In the genomic region with DNA sequence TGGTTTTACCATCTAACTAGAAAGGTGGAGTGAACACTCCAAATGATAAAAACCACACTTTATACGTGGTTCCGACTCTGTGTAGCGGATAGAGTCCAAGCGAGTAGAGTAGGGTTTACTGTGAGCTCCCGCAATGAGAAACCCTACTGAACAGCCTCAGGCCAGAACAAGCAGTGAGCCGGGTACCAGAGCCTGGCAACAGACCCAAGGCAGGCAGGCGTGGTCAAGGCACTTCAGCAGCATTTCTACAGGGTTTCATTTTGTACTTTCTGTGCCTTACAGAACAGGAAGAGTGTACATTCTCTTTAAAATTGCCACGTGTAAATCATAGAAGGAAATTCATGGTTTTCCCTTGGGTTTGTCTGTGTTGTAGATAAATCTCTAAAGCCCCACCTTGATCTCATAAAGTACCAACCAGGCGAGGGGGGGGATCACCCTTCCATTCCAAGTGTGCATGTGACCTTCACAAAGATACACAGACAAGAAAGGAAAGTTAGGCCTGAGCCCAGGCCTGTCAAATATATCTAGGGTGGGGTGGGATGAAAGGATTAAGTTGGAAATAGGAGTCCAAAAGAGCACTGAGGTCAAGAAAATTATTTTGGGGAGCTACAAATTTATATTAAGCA, we compare ENCODE assay signal across 24 mouse cellular contexts. TPM values are rescaled to one million over a fixed set of nuclear protein-coding genes. Genes with fewer than 3 reads are reported as not detected.
DNase-seq lines count a peak whose midpoint lies in the region; ATAC-seq and TF ChIP-seq lines count a peak whose summit lies in the region.
"Had no signal": no experiment of that assay in that cellular context is flagged by ENCODE, and none has a peak within 500 bp of the region (broad histone marks: within the 10 kb centered on the region; RNA-seq: fewer than 3 reads in every experiment).

No protein-coding gene starts in this region.

- H3K9me3 ChIP-seq in lung, embryonic 16.5 days (ENCODE audit: control insufficient read depth, low read length), result no peaks in the 10 kb centered on the region
- no peaks in the 10 kb centered on the region for H3K9me3 ChIP-seq in MEL (replicated peaks; ENCODE audit: insufficient read depth, low read length)
- no peaks in the 10 kb centered on the region for H3K9me3 ChIP-seq in stomach, embryonic 15.5 days
- H3K9me3 ChIP-seq: embryonic facial prominence, embryonic 12.5 days; liver, embryonic 12.5 days had no signal

- H3K36me3 ChIP-seq in lung, embryonic 16.5 days (ENCODE audit: control insufficient read depth, insufficient read depth, low read length), result no peaks in the 10 kb centered on the region
- peaks cover 0 to 28% of the 10 kb centered on the region in 2 experiments; a peak in 2 of 4 replicates for H3K36me3 ChIP-seq in MEL (ENCODE audit: control insufficient read depth in 1 of 2, insufficient read depth in 2 of 2, low read length in 2 of 2)
- no peaks in the 10 kb centered on the region for H3K36me3 ChIP-seq in stomach, embryonic 15.5 days
- H3K36me3 ChIP-seq: embryonic facial prominence, embryonic 12.5 days; hindbrain, embryonic 13.5 days; liver, embryonic 12.5 days; midbrain, embryonic 12.5 days had no signal

- no peak overlapping the region for H3K4me2 ChIP-seq in lung, embryonic 16.5 days (ENCODE audit: low read depth, low read length)
- no peak overlapping the region for H3K4me2 ChIP-seq in stomach, embryonic 15.5 days
- H3K4me2 ChIP-seq: embryonic facial prominence, embryonic 12.5 days; hindbrain, embryonic 13.5 days; liver, embryonic 12.5 days; midbrain, embryonic 12.5 days had no signal

- peaks cover 2% of the 10 kb centered on the region for H3K4me1 ChIP-seq in lung, embryonic 16.5 days (replicated peaks; ENCODE audit: control insufficient read depth, insufficient read depth, low read length)
- peaks cover 6 to 28% of the 10 kb centered on the region in 2 experiments for H3K4me1 ChIP-seq in MEL (ENCODE audit: control insufficient read depth in 1 of 2, insufficient read depth in 2 of 2, low read length in 2 of 2)
- H3K4me1 ChIP-seq in stomach, embryonic 15.5 days, result 0 out of 2 replicates have a peak, but pooled peaks cover 4% of the 10 kb centered on the region
- H3K4me1 ChIP-seq: embryonic facial prominence, embryonic 12.5 days; hindbrain, embryonic 13.5 days; midbrain, embryonic 12.5 days had no signal

- no peak for TF ChIP-seq CTCF in MEL (IDR thresholded peaks at IDR 0.05 in 2 of 3, conservative IDR thresholded peaks at IDR 0.05 in 1 of 3; ENCODE audit: control insufficient read depth in 1 of 3, insufficient read depth in 1 of 3, low read depth in 2 of 3, low read length in 3 of 3, poor library complexity in 1 of 3, severe bottlenecking in 1 of 3)

- TF ChIP-seq POLR2A in MEL (IDR thresholded peaks at IDR 0.05; ENCODE audit: control insufficient read depth in 1 of 2, insufficient read depth in 1 of 2, low read depth in 1 of 2, low read length in 2 of 2, poor library complexity in 1 of 2), result no peak

- TF ChIP-seq EP300 in MEL (IDR thresholded peaks at IDR 0.05; ENCODE audit: low read depth in 1 of 2, low read length in 2 of 2), result no peak

- no peaks in the 10 kb centered on the region for H3K27me3 ChIP-seq in lung, embryonic 16.5 days (ENCODE audit: control insufficient read depth, insufficient read depth, low read depth, low read length)
- H3K27me3 ChIP-seq in MEL (ENCODE audit: control insufficient read depth in 1 of 2, insufficient read depth in 2 of 2, low read length in 2 of 2), result no peaks in the 10 kb centered on the region
- H3K27me3 ChIP-seq in stomach, embryonic 15.5 days (replicated peaks), result no peaks in the 10 kb centered on the region

- WGBS in lung, embryonic 16.5 days, result 74% methylated on average over 9 of the region's 9 CpGs
- WGBS in stomach, embryonic 15.5 days, result 67% methylated on average over 9 of the region's 9 CpGs

- ATAC-seq in lung, embryonic 16.5 days (ENCODE audit: low read depth), result peak; percentile 21; the same call in 1 of the 2 replicates
- peak; percentile 50; the same call in 1 of the 2 replicates for ATAC-seq in stomach, embryonic 15.5 days (ENCODE audit: insufficient read depth, low FRiP score, low read depth)
- ATAC-seq: forebrain, embryonic 14.5 days; liver, embryonic 12.5 days had no signal

- no peaks in the 10 kb centered on the region for H3K79me2 ChIP-seq in MEL (ENCODE audit: control insufficient read depth, insufficient read depth, low read length, poor library complexity)

- no peak overlapping the region for H3K9ac ChIP-seq in lung, embryonic 16.5 days (ENCODE audit: low read length)
- H3K9ac ChIP-seq in MEL (ENCODE audit: control insufficient read depth, low read depth, low read length, poor library complexity, severe bottlenecking), result no peak overlapping the region
- H3K9ac ChIP-seq in stomach, embryonic 15.5 days, result no peak overlapping the region
- H3K9ac ChIP-seq: embryonic facial prominence, embryonic 12.5 days; hindbrain, embryonic 13.5 days; liver, embryonic 12.5 days; midbrain, embryonic 12.5 days had no signal

- no peak overlapping the region for H3K27ac ChIP-seq in lung, embryonic 16.5 days (ENCODE audit: low read length)
- no peak overlapping the region for H3K27ac ChIP-seq in MEL (ENCODE audit: control insufficient read depth, low read depth, low read length)
- H3K27ac ChIP-seq in stomach, embryonic 15.5 days, result peak overlapping the region; percentile 52
- H3K27ac ChIP-seq: embryonic facial prominence, embryonic 12.5 days; hindbrain, embryonic 13.5 days; kidney, postnatal 0 days; layer of hippocampus, adult 2 months; liver, embryonic 12.5 days; midbrain, embryonic 12.5 days had no signal

- no peak for DNase-seq in lung, postnatal 14 days
- DNase-seq in MEL (ENCODE audit: low read depth, low spot score), result no peak
- DNase-seq in ZHBTc4 (ENCODE audit: low read depth, low spot score), result peak; percentile 46
- no peak for DNase-seq in frontal cortex, postnatal 25 days (ENCODE audit: low spot score in 2 of 2)
- DNase-seq in heart, postnatal 4 days, result no peak
- DNase-seq: adrenal gland, postnatal 36 days; cerebellum, adult 11 months; cerebellum, adult 9-11 months; gastrocnemius, postnatal 10 days; kidney, adult 11 months; right cerebral cortex, postnatal 14 days; thymus, postnatal 25 days had no signal

- H3K4me3 ChIP-seq in lung, embryonic 16.5 days (ENCODE audit: low read length), result no peak overlapping the region
- no peak overlapping the region for H3K4me3 ChIP-seq in MEL (ENCODE audit: control insufficient read depth in 1 of 2, insufficient read depth in 1 of 2, low read depth in 2 of 2, low read length in 2 of 2)
- H3K4me3 ChIP-seq in stomach, embryonic 15.5 days (replicated peaks), result no peak overlapping the region
- H3K4me3 ChIP-seq: embryonic facial prominence, embryonic 12.5 days; hindbrain, embryonic 13.5 days; layer of hippocampus, adult 2 months; liver, embryonic 12.5 days; midbrain, embryonic 12.5 days had no signal

- TF ChIP-seq RAD21 in MEL (IDR thresholded peaks at IDR 0.05; ENCODE audit: low read depth, low read length), result no peak

TF ChIP-seq in MEL, 35 proteins besides CTCF, POLR2A, EP300 and RAD21:
- no peak; the same call in 1 of the 2 replicates for TF ChIP-seq MAX (IDR thresholded peaks at IDR 0.05; ENCODE audit: low read length)
- no peak for TF ChIP-seq ZKSCAN1 (IDR thresholded peaks at IDR 0.05; ENCODE audit: low read depth, low read length)
- TF ChIP-seq HCFC1 (IDR thresholded peaks at IDR 0.05; ENCODE audit: low read depth, low read length), result no peak
- 0 out of 2 replicates have a peak, but pooled peaks have one; percentile 8 for TF ChIP-seq SIN3A (IDR thresholded peaks at IDR 0.05; ENCODE audit: low read length)
- peak; percentile 69 for TF ChIP-seq USF1 (IDR thresholded peaks at IDR 0.05; ENCODE audit: low read depth, low read length)

RNA-seq across cellular contexts. Expression of a gene that starts 8.6 kb away (rescaled TPM):
- 0.23 and 0.28 TPM in 2 replicates for polyA plus RNA-seq in lung, embryonic 16.5 days (2015; fragmentation: Nextera tagmentation; extraction: Ambion mirVana)
- total RNA-seq in MEL (2012; rRNA removed), result not detected in 2 replicates
- polyA plus RNA-seq in MEL (2012; ENCODE audit: insufficient read depth in 1 of 2, insufficient read length in 2 of 2, low read depth in 1 of 2, low replicate concordance in 2 of 2, missing spikeins in 1 of 2), result not detected
- 0.06 and 0.21 TPM in 2 replicates for polyA plus RNA-seq in stomach, embryonic 15.5 days (2015; fragmentation: Nextera tagmentation; extraction: Ambion mirVana)
- total RNA-seq in heart, postnatal 4 days (2021), result under 1 TPM; 0.33 to 0.34 TPM
- total RNA-seq: adrenal gland, postnatal 36 days; granulocyte monocyte progenitor cell, adult 5-6 weeks; layer of hippocampus, postnatal 25 days had no signal
- polyA plus RNA-seq: forebrain, embryonic 14.5 days; hindbrain, embryonic 13.5 days; limb, embryonic 11.5 days; midbrain, embryonic 12.5 days had no signal

RNA-seq across cellular contexts. Expression of a gene that starts 19.6 kb away (rescaled TPM):
- polyA plus RNA-seq in lung, embryonic 16.5 days (2015; fragmentation: Nextera tagmentation; extraction: Ambion mirVana), result 65.4 and 65.6 TPM in 2 replicates
- 12.5 and 14.8 TPM in 2 replicates for total RNA-seq in MEL (2012; rRNA removed)
- 10 to 100 TPM in 1 of 2 experiments, not detected in 1; 15.4 TPM for polyA plus RNA-seq in MEL (2012; ENCODE audit: insufficient read depth in 1 of 2, insufficient read length in 2 of 2, low read depth in 1 of 2, low replicate concordance in 2 of 2, missing spikeins in 1 of 2)
- 55.9 and 59.2 TPM in 2 replicates for polyA plus RNA-seq in stomach, embryonic 15.5 days (2015; fragmentation: Nextera tagmentation; extraction: Ambion mirVana)
- 10 to 100 TPM; 36.0 to 41.6 TPM for total RNA-seq in heart, postnatal 4 days (2021)
